Mouse (Mus musculus): Measurements from ENCODE around the gene Cdipt. TPM values are rescaled to one million over a fixed set of nuclear protein-coding genes. Genes with fewer than 3 reads are reported as not detected.

Gene Cdipt
- polyA plus RNA-seq (2015; fragmentation: Nextera tagmentation; extraction: Ambion mirVana): 44.8 and 51.7 TPM in 2 replicates

GRCm38 (mm10) chr7:126975893-126975949 lies at the start of gene Cdipt:
TSS of gene Cdipt (plus strand) at chr7:126975914.
- Histone ChIP-seq H3K4me3 (replicated peaks) (peak within 1 kb of the TSS; percentile 92), H3K4me1 (replicated peaks) (peaks cover 40% of the 10 kb centered on the region), H3K9me3 (replicated peaks) (no peaks in the 10 kb centered on the region), H3K27ac (replicated peaks) (peak within 1 kb of the TSS; percentile 94), H3K27me3 (no peaks in the 10 kb centered on the region), H3K9ac (peak within 1 kb of the TSS; percentile 95), H3K4me2 (peak within 1 kb of the TSS; percentile 74), H3K36me3 (replicated peaks) (peaks cover 30% of the 10 kb centered on the region)
- WGBS (ENCODE audit: insufficient replicate concordance): 4% methylated on average over 1 of the region's 1 CpGs
- ATAC-seq (ENCODE audit: insufficient read depth): no peak

GRCm38 (mm10) chr7:126926299-126926698 lies 49.4 kb upstream of the Cdipt start:
- 0 out of 2 replicates have a peak overlapping the region, but pooled peaks have one; percentile 39 for H3K27ac ChIP-seq (replicated peaks)
- WGBS (ENCODE audit: insufficient replicate concordance): 12% methylated on average over 3 of the region's 3 CpGs
- no peaks in the 10 kb centered on the region for H3K9me3 ChIP-seq (replicated peaks)
- no peak overlapping the region for H3K9ac ChIP-seq
- H3K4me3 ChIP-seq (replicated peaks): no peak overlapping the region
- peaks cover 57% of the 10 kb centered on the region for H3K4me1 ChIP-seq (replicated peaks)
- no peaks in the 10 kb centered on the region for H3K27me3 ChIP-seq
- ATAC-seq (ENCODE audit: insufficient read depth): no peak
- H3K36me3 ChIP-seq (replicated peaks): peaks cover 6% of the 10 kb centered on the region; the same call in 1 of the 2 replicates
- H3K4me2 ChIP-seq: 0 out of 2 replicates have a peak overlapping the region, but pooled peaks have one; percentile 3

GRCm38 (mm10) chr7:126928384-126929037 lies 47.2 kb upstream of the Cdipt start, which contains the start of gene Kctd13:
TSS of gene Kctd13 (plus strand) at chr7:126928879.
- Histone ChIP-seq H3K36me3 (replicated peaks) (peaks cover 10% of the 10 kb centered on the region; the same call in 1 of the 2 replicates), H3K4me1 (replicated peaks) (peaks cover 53% of the 10 kb centered on the region), H3K9me3 (replicated peaks) (no peaks in the 10 kb centered on the region), H3K4me2 (peak within 1 kb of the TSS; percentile 100), H3K27me3 (no peaks in the 10 kb centered on the region), H3K4me3 (replicated peaks) (peak within 1 kb of the TSS; percentile 88), H3K27ac (replicated peaks) (peak within 1 kb of the TSS; percentile 82), H3K9ac (peak within 1 kb of the TSS; percentile 91)
- WGBS (ENCODE audit: insufficient replicate concordance): 1% methylated on average over 56 of the region's 56 CpGs
- ATAC-seq (ENCODE audit: insufficient read depth): peak; percentile 94

- 0% methylated on average over 27 of the region's 27 CpGs for WGBS (ENCODE audit: insufficient replicate concordance)
- no peaks in the 10 kb centered on the region for H3K9me3 ChIP-seq (replicated peaks)
- no peaks in the 10 kb centered on the region for H3K27me3 ChIP-seq
- H3K9ac ChIP-seq: peak overlapping the region; percentile 91
- H3K4me1 ChIP-seq (replicated peaks): peaks cover 49% of the 10 kb centered on the region
- H3K27ac ChIP-seq (replicated peaks): peak overlapping the region; percentile 70
- H3K4me2 ChIP-seq: peak overlapping the region; percentile 100
- peak overlapping the region; percentile 88 for H3K4me3 ChIP-seq (replicated peaks)
- peak; percentile 51 for ATAC-seq (ENCODE audit: insufficient read depth)
- peaks cover 10% of the 10 kb centered on the region; the same call in 1 of the 2 replicates for H3K36me3 ChIP-seq (replicated peaks)
Observed at GRCm38 (mm10) chr7:126929046-126929445, 46.7 kb upstream of the Cdipt start.

GRCm38 (mm10) chr7:126932652-126933051 lies 43.1 kb upstream of the Cdipt start:
- peaks cover 22% of the 10 kb centered on the region for H3K36me3 ChIP-seq (replicated peaks)

GRCm38 (mm10) chr7:126941171-126941570 lies 34.5 kb upstream of the Cdipt start:
- Histone ChIP-seq H3K36me3 (replicated peaks) (peaks cover 14% of the 10 kb centered on the region), H3K9me3 (replicated peaks) (no peaks in the 10 kb centered on the region), H3K27me3 (no peaks in the 10 kb centered on the region), H3K4me1 (replicated peaks) (peaks cover 12% of the 10 kb centered on the region; the same call in 1 of the 2 replicates), H3K4me2 (no peak overlapping the region), H3K4me3 (replicated peaks) (no peak overlapping the region), H3K9ac (no peak overlapping the region), H3K27ac (replicated peaks) (no peak overlapping the region)
- no peak for ATAC-seq (ENCODE audit: insufficient read depth)
- 53% methylated on average over 6 of the region's 6 CpGs for WGBS (ENCODE audit: insufficient replicate concordance)

More at GRCm38 (mm10) chr7:126932652-126933051, 43.1 kb upstream of the Cdipt start:
- Histone ChIP-seq H3K4me1 (replicated peaks) (peaks cover 24% of the 10 kb centered on the region), H3K27me3 (no peaks in the 10 kb centered on the region), H3K9me3 (replicated peaks) (no peaks in the 10 kb centered on the region), H3K27ac (replicated peaks) (no peak overlapping the region), H3K9ac (no peak overlapping the region), H3K4me3 (replicated peaks) (no peak overlapping the region), H3K4me2 (no peak overlapping the region)
- WGBS (ENCODE audit: insufficient replicate concordance): 65% methylated on average over 2 of the region's 2 CpGs
- ATAC-seq (ENCODE audit: insufficient read depth): no peak

GRCm38 (mm10) chr7:126941801-126942200 lies 33.9 kb upstream of the Cdipt start:
- H3K9ac ChIP-seq: no peak overlapping the region
- WGBS (ENCODE audit: insufficient replicate concordance): 71% methylated on average over 5 of the region's 5 CpGs
- no peak for ATAC-seq (ENCODE audit: insufficient read depth)

GRCm38 (mm10) chr7:126946530-126946929 lies 29.2 kb upstream of the Cdipt start:
- no peak overlapping the region for H3K9ac ChIP-seq
- H3K4me1 ChIP-seq (replicated peaks): peaks cover 19% of the 10 kb centered on the region
- no peaks in the 10 kb centered on the region; the same call in 1 of the 2 replicates for H3K36me3 ChIP-seq (replicated peaks)
- H3K4me2 ChIP-seq: no peak overlapping the region
- H3K27me3 ChIP-seq: peaks cover 32% of the 10 kb centered on the region
- no peaks in the 10 kb centered on the region for H3K9me3 ChIP-seq (replicated peaks)
- WGBS (ENCODE audit: insufficient replicate concordance): 41% methylated on average over 3 of the region's 3 CpGs
- H3K4me3 ChIP-seq (replicated peaks): no peak overlapping the region
- H3K27ac ChIP-seq (replicated peaks): no peak overlapping the region
- no peak for ATAC-seq (ENCODE audit: insufficient read depth)

More at GRCm38 (mm10) chr7:126941801-126942200, 33.9 kb upstream of the Cdipt start:
- peaks cover 9% of the 10 kb centered on the region for H3K36me3 ChIP-seq (replicated peaks)
- H3K27me3 ChIP-seq: no peaks in the 10 kb centered on the region
- H3K27ac ChIP-seq (replicated peaks): no peak overlapping the region
- H3K4me2 ChIP-seq: no peak overlapping the region
- peaks cover 12% of the 10 kb centered on the region; the same call in 1 of the 2 replicates for H3K4me1 ChIP-seq (replicated peaks)
- no peak overlapping the region for H3K4me3 ChIP-seq (replicated peaks)
- H3K9me3 ChIP-seq (replicated peaks): no peaks in the 10 kb centered on the region

- 70% methylated on average over 10 of the region's 10 CpGs for WGBS (ENCODE audit: insufficient replicate concordance)
- no peak overlapping the region for H3K27ac ChIP-seq (replicated peaks)
- H3K9me3 ChIP-seq (replicated peaks): no peaks in the 10 kb centered on the region
- no peaks in the 10 kb centered on the region; the same call in 1 of the 2 replicates for H3K36me3 ChIP-seq (replicated peaks)
- H3K9ac ChIP-seq: no peak overlapping the region
- no peak overlapping the region for H3K4me2 ChIP-seq
- ATAC-seq (ENCODE audit: insufficient read depth): no peak
- H3K4me3 ChIP-seq (replicated peaks): no peak overlapping the region
- peaks cover 52% of the 10 kb centered on the region for H3K27me3 ChIP-seq
- peaks cover 20% of the 10 kb centered on the region for H3K4me1 ChIP-seq (replicated peaks)
Observed at GRCm38 (mm10) chr7:126948626-126949025, 27.1 kb upstream of the Cdipt start.

GRCm38 (mm10) chr7:126949403-126949792 lies 26.3 kb upstream of the Cdipt start, which contains the start of gene Asphd1:
TSS of gene Asphd1 (minus strand) at chr7:126949582.
- 2% methylated on average over 21 of the region's 21 CpGs for WGBS (ENCODE audit: insufficient replicate concordance)
- H3K9ac ChIP-seq: peak within 1 kb of the TSS; percentile 30; the same call in 1 of the 2 replicates
- 0 out of 2 replicates have a peak, but pooled peaks have one; percentile 10 for ATAC-seq (ENCODE audit: insufficient read depth)

GRCm38 (mm10) chr7:126949793-126950646 lies 25.7 kb upstream of the Cdipt start, which contains the start of gene Sez6l2:
TSS of gene Sez6l2 (plus strand) at chr7:126950563.
- 2% methylated on average over 42 of the region's 42 CpGs for WGBS (ENCODE audit: insufficient replicate concordance)
- Histone ChIP-seq H3K4me1 (replicated peaks) (peaks cover 20% of the 10 kb centered on the region), H3K27ac (replicated peaks) (no peak within 1 kb of the TSS), H3K9ac (peak within 1 kb of the TSS; percentile 30; the same call in 1 of the 2 replicates), H3K4me2 (peak within 1 kb of the TSS; percentile 79), H3K27me3 (peaks cover 55% of the 10 kb centered on the region), H3K9me3 (replicated peaks) (no peaks in the 10 kb centered on the region), H3K36me3 (replicated peaks) (no peaks in the 10 kb centered on the region), H3K4me3 (replicated peaks) (peak within 1 kb of the TSS; percentile 50)
- ATAC-seq (ENCODE audit: insufficient read depth): peak; percentile 65

More at GRCm38 (mm10) chr7:126949403-126949792, 26.3 kb upstream of the Cdipt start, which contains the start of gene Asphd1:
- Histone ChIP-seq H3K4me3 (replicated peaks) (peak within 1 kb of the TSS; percentile 50), H3K4me1 (replicated peaks) (peaks cover 20% of the 10 kb centered on the region), H3K27me3 (peaks cover 55% of the 10 kb centered on the region), H3K27ac (replicated peaks) (no peak within 1 kb of the TSS), H3K9me3 (replicated peaks) (no peaks in the 10 kb centered on the region), H3K4me2 (peak within 1 kb of the TSS; percentile 79), H3K36me3 (replicated peaks) (no peaks in the 10 kb centered on the region; the same call in 1 of the 2 replicates)
